8 mouse cellular contexts compared by ENCODE assay signal in the genomic region with DNA sequence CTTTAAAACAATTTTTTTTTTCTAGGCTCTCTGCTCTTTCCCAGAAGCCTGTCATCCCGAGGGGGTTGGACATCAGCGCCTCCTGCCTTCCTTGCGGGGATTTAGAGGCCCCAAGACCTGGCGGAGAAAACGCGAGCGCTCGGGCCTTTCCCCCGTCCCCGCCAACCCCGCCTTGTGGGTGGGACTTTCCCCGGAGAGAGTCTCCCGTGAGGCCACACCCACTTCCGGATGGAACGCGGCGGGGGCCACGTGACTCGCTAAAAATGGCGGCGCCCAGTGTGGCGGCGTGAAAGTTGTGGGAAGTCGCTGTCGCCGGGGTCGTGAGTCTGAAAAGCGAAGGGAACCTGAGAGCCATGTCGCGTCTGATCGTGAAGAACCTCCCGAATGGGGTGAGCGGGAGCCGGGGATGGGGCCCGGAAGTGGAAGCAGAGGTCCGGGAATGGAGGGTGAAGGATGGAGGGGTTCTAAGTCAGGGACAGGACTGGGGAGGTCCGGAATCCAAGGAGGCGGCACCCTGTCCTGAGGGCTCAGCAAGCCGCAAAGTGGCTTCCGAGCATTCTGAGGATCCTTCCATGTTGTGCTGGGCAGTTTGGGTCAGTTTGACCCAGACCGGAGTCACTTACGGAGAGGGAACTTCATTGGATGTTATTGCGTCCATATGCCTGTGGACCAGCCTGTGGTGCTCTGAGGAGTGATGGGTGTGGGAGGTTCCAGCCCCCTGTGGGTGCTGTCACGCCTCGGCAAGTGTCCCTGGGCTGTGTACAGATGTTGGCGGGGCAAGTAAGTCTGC. TPM values are rescaled to one million over a fixed set of nuclear protein-coding genes. Genes with fewer than 3 reads are reported as not detected.
DNase-seq lines count a peak whose midpoint lies in the region; ATAC-seq lines count a peak whose summit lies in the region.

A gene (plus strand): TSS at position 205 of the 790 bp plus-strand sequence.

- no peaks in the 10 kb centered on the region for H3K9me3 ChIP-seq in hindbrain, embryonic 12.5 days (replicated peaks)

- H3K9ac ChIP-seq in hindbrain, embryonic 12.5 days = peak within 1 kb of the TSS; percentile 57

- peak; percentile 83 for ATAC-seq in hindbrain, embryonic 12.5 days (ENCODE audit: low FRiP score)

- under 1% methylated on average over 46 of the region's 46 CpGs for WGBS in hindbrain, embryonic 12.5 days

- peak within 1 kb of the TSS; percentile 82 for H3K4me3 ChIP-seq in hindbrain, embryonic 12.5 days

- peaks cover 6% of the 10 kb centered on the region for H3K27me3 ChIP-seq in hindbrain, embryonic 12.5 days

- H3K27ac ChIP-seq in hindbrain, embryonic 12.5 days = peak within 1 kb of the TSS; percentile 48; the same call in 1 of the 2 replicates

- H3K36me3 ChIP-seq in hindbrain, embryonic 12.5 days = peaks cover 27% of the 10 kb centered on the region

- H3K4me1 ChIP-seq in hindbrain, embryonic 12.5 days = peaks cover 9% of the 10 kb centered on the region

- DNase-seq in MN1 (ENCODE audit: low spot score) = peak; percentile 96
- DNase-seq in cerebellum, adult 9-10 months = peak; percentile 92
- DNase-seq in frontal cortex, adult 2 months (ENCODE audit: extremely low spot score in 1 of 2, low spot score in 1 of 2) = peak; percentile 83 to 94
- peak; percentile 89 to 90 for DNase-seq in layer of hippocampus, postnatal 14 days (ENCODE audit: low spot score in 2 of 2)
- DNase-seq in lung, postnatal 14 days = peak; percentile 94
- peak; percentile 81 for DNase-seq in retina, adult 2 months (ENCODE audit: low read depth, low spot score)
- peak; percentile 92 for DNase-seq in thymus, postnatal 36 days

- H3K4me2 ChIP-seq in hindbrain, embryonic 12.5 days (replicated peaks) = peak within 1 kb of the TSS; percentile 92

RNA-seq across cellular contexts. Expression of the gene that starts here (rescaled TPM):
- 8.9 and 9.6 TPM in 2 replicates for polyA plus RNA-seq in frontal cortex, adult 2 months (2012; rRNA removed)
- 26.3 and 28.2 TPM in 2 replicates for polyA plus RNA-seq in hindbrain, embryonic 12.5 days (2016; fragmentation: Nextera tagmentation; extraction: Ambion mirVana)
- 10 to 100 TPM; 20.3 to 23.9 TPM for total RNA-seq in layer of hippocampus, postnatal 14 days (2021)

Comparison
In these comparisons a context has a peak if more than half of its experiments do, and no peak if none do; other contexts are left out.
1. Peak in every context shown above with its lines: DNase-seq, ATAC-seq, H3K4me3 ChIP-seq and H3K27ac ChIP-seq.